Mouse (Mus musculus) lung, postnatal 0 days (tissue): ENCODE results near the gene Ptcd2.

Experiments
- CTCF ChIP-seq: IDR thresholded peaks from 2 replicates; pipeline ENCODE4 v1.5.1; 2016; ENCODE audit warnings: antibody characterized with exemption, mild to moderate bottlenecking
- EP300 ChIP-seq: IDR thresholded peaks from 2 replicates; pipeline ENCODE4 v1.6.1; 2016; ENCODE audit warnings: antibody characterized with exemption, mild to moderate bottlenecking, control low read depth

DNA sequence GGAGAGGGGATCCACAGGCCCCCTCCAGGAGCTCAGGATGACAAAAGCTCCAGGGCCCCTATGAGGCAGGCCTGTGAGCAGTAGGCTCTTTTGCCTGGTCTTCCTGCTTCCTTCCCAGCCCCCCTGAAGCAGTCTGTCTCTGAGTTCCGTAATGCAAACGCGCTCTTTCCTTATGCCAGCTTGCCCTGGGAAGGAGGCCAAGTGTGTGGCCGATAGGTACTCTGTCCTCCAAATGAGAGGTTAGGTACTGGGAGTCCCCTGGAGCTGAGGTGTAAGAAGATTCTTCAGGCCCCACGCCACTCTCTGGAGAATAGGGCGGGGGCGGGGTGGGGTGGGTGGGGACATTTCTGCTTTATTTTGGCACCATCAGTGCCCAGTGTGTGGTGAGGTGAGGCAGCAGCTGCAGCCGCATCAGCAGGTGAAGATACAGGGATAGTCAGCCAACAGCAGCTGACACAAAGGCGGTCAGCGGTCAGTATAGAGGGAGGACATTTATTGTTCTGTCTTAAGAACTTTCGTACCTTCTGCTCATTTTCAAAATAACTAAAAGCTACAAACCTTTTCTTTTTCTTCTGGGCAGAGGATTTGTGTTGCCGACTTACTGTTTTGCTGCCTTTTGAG is 23.2 kb upstream of the Ptcd2 start:
- no peak for TF ChIP-seq EP300
- no peak for TF ChIP-seq CTCF
